Mouse (Mus musculus) testis, adult 10 weeks (tissue): ENCODE results near the gene Grm3. TPM values are rescaled to one million over a fixed set of nuclear protein-coding genes. Genes with fewer than 3 reads are reported as not detected.

ENCODE experiments used
- polyA plus RNA-seq: library from polyadenylated mRNA; stranded (reverse); fragments of 350-450 nt; fragmentation: Illumina TruSeq; extraction: RNeasy Lipid Tissue Mini Kit (QIAGEN cat#74804); gene quantifications from one replicate; pipeline ENCODE4 v1.2.3, GENCODE M21; 2014; ENCODE audit warnings: low read depth, low replicate concordance

Grm3 gene
- 0.42 TPM for polyA plus RNA-seq

DNA sequence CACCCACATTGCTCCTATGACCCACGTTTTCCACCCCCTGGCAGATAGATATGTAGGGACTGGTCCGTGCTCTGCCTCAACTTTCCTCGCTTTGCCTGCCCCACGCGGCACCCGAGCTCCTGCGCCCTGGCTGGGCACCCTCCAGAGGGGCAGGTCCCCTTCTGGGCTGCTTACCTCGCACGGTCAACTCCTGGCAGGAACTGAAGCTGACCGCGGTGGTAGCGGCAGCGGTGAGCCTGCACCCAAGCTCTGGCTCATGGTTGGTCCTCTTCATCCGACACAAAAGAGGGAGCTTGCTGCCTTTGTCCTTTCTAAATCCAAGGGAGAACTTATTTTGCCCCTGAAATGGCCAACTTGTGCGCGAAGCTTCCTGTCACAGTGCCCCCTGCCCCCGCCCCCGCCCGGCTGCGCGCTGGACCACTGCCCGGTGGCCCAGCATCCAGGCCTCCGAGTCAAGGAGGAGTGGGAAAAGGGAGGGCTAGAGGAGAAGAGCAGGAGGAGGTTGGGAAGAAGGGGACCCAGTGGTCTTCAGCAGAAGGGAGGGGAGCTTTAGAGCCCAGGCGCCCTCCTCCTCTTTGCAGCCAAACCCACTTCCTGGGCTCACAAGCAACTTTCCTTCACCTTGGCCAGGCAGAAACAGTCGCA is at the start of gene Grm3:
TSS of gene Grm3 (minus strand) at position 215 of the 645 bp plus-strand sequence.

